Mouse (Mus musculus): Measurements from ENCODE around the gene Rps6ka1. TPM values are rescaled to one million over a fixed set of nuclear protein-coding genes. Genes with fewer than 3 reads are reported as not detected.
"Not testable (repeated sequence)": the region's sequence is repeated elsewhere in the genome, so short reads cannot be mapped to it uniquely, and the experiment has no call there.

The Rps6ka1 gene
- 20.9 and 23.6 TPM in 2 replicates for polyA plus RNA-seq (2015; fragmentation: Nextera tagmentation; extraction: Ambion mirVana)

- H3K4me3 ChIP-seq: peak within 1 kb of the TSS; percentile 79
- H3K27ac ChIP-seq: peak within 1 kb of the TSS; percentile 85
- H3K36me3 ChIP-seq: no peaks in the 10 kb centered on the region
- under 1% methylated on average over 54 of the region's 61 CpGs for whole genome bisulfite sequencing
- peak; percentile 90 for ATAC-seq (ENCODE audit: low FRiP score)
- H3K9ac ChIP-seq: peak within 1 kb of the TSS; percentile 90
- peaks cover 25% of the 10 kb centered on the region for H3K4me1 ChIP-seq (replicated peaks)
- H3K9me3 ChIP-seq: no peaks in the 10 kb centered on the region
- H3K4me2 ChIP-seq: peak within 1 kb of the TSS; percentile 93
- H3K27me3 ChIP-seq: 0 out of 2 replicates have a peak, but pooled peaks cover 8% of the 10 kb centered on the region
Measured at GRCm38 (mm10) chr4:133887672-133888453, at the start of gene Rps6ka1. Rps6ka1 (minus strand) TSS chr4:133887797.

GRCm38 (mm10) chr4:133931785-133932184 lies 44.2 kb upstream of the Rps6ka1 start:
- Histone ChIP-seq H3K4me3 (no peak overlapping the region), H3K4me2 (no peak overlapping the region), H3K4me1 (replicated peaks) (no peaks in the 10 kb centered on the region), H3K27me3 (no peaks in the 10 kb centered on the region), H3K9ac (no peak overlapping the region), H3K27ac (no peak overlapping the region), H3K9me3 (no peaks in the 10 kb centered on the region), H3K36me3 (no peaks in the 10 kb centered on the region)
- 78% methylated on average over 3 of the region's 3 CpGs for WGBS
- no peak for ATAC-seq (ENCODE audit: low FRiP score)

- Histone ChIP-seq H3K9ac (no peak overlapping the region), H3K4me1 (replicated peaks) (no peaks in the 10 kb centered on the region), H3K4me2 (no peak overlapping the region), H3K36me3 (no peaks in the 10 kb centered on the region), H3K27me3 (no peaks in the 10 kb centered on the region), H3K9me3 (no peaks in the 10 kb centered on the region), H3K27ac (no peak overlapping the region), H3K4me3 (no peak overlapping the region)
- ATAC-seq (ENCODE audit: low FRiP score): no peak
- WGBS: 8% methylated on average over 10 of the region's 10 CpGs
Measured at GRCm38 (mm10) chr4:133931349-133931748, 43.8 kb upstream of the Rps6ka1 start.

GRCm38 (mm10) chr4:133929278-133929670 lies 41.7 kb upstream of the Rps6ka1 start:
- H3K4me1 ChIP-seq (replicated peaks): no peaks in the 10 kb centered on the region
- H3K4me2 ChIP-seq: no peak overlapping the region
- H3K27ac ChIP-seq: no peak overlapping the region
- H3K9me3 ChIP-seq: no peaks in the 10 kb centered on the region
- ATAC-seq (ENCODE audit: low FRiP score): no peak
- H3K27me3 ChIP-seq: no peaks in the 10 kb centered on the region
- WGBS: 43% methylated on average over 7 of the region's 7 CpGs
- H3K4me3 ChIP-seq: no peak overlapping the region
- no peaks in the 10 kb centered on the region for H3K36me3 ChIP-seq
- no peak overlapping the region for H3K9ac ChIP-seq

- no peak overlapping the region for H3K4me2 ChIP-seq
- H3K9me3 ChIP-seq: no peaks in the 10 kb centered on the region
- no peak for ATAC-seq (ENCODE audit: low FRiP score)
- H3K4me1 ChIP-seq (replicated peaks): no peaks in the 10 kb centered on the region
- no peak overlapping the region for H3K9ac ChIP-seq
- no peaks in the 10 kb centered on the region for H3K36me3 ChIP-seq
- no peaks in the 10 kb centered on the region for H3K27me3 ChIP-seq
- no peak overlapping the region for H3K27ac ChIP-seq
- WGBS: 64% methylated on average over 15 of the region's 15 CpGs
- no peak overlapping the region for H3K4me3 ChIP-seq
Measured at GRCm38 (mm10) chr4:133928576-133929277, 41.1 kb upstream of the Rps6ka1 start.

- Histone ChIP-seq H3K9ac (no peak overlapping the region), H3K9me3 (no peaks in the 10 kb centered on the region), H3K4me3 (no peak overlapping the region), H3K4me1 (replicated peaks) (no peaks in the 10 kb centered on the region), H3K4me2 (no peak overlapping the region), H3K27ac (no peak overlapping the region), H3K27me3 (no peaks in the 10 kb centered on the region), H3K36me3 (no peaks in the 10 kb centered on the region)
- 88% methylated on average over 4 of the region's 4 CpGs for WGBS
- ATAC-seq (ENCODE audit: low FRiP score): no peak
Measured at GRCm38 (mm10) chr4:133925204-133925603, 37.6 kb upstream of the Rps6ka1 start.

- H3K27me3 ChIP-seq: no peaks in the 10 kb centered on the region
- H3K27ac ChIP-seq: no peak overlapping the region
- no peaks in the 10 kb centered on the region for H3K4me1 ChIP-seq (replicated peaks)
- no peak overlapping the region for H3K4me2 ChIP-seq
- H3K9ac ChIP-seq: no peak overlapping the region
- H3K36me3 ChIP-seq: no peaks in the 10 kb centered on the region
- no peaks in the 10 kb centered on the region for H3K9me3 ChIP-seq
- no peak overlapping the region for H3K4me3 ChIP-seq
- WGBS: 92% methylated on average over 5 of the region's 5 CpGs
- ATAC-seq (ENCODE audit: low FRiP score): no peak
Measured at GRCm38 (mm10) chr4:133923743-133924142, 36.1 kb upstream of the Rps6ka1 start.

- H3K27ac ChIP-seq; H3K36me3 ChIP-seq; H3K9ac ChIP-seq; H3K4me1 ChIP-seq (replicated peaks); ATAC-seq (ENCODE audit: low FRiP score); H3K4me3 ChIP-seq; H3K27me3 ChIP-seq; H3K9me3 ChIP-seq; H3K4me2 ChIP-seq: not testable (repeated sequence)
- 90% methylated on average over 20 of the region's 23 CpGs for WGBS
Measured at GRCm38 (mm10) chr4:133918093-133918825, 30.7 kb upstream of the Rps6ka1 start.

GRCm38 (mm10) chr4:133911983-133912382 lies 24.4 kb upstream of the Rps6ka1 start:
- no peak overlapping the region for H3K9ac ChIP-seq
- WGBS: 81% methylated on average over 4 of the region's 4 CpGs
- H3K4me1 ChIP-seq (replicated peaks): peaks cover 15% of the 10 kb centered on the region
- no peak overlapping the region for H3K4me2 ChIP-seq
- H3K4me3 ChIP-seq: no peak overlapping the region
- H3K9me3 ChIP-seq: no peaks in the 10 kb centered on the region
- H3K36me3 ChIP-seq: no peaks in the 10 kb centered on the region
- ATAC-seq (ENCODE audit: low FRiP score): no peak
- no peak overlapping the region for H3K27ac ChIP-seq
- H3K27me3 ChIP-seq: no peaks in the 10 kb centered on the region

GRCm38 (mm10) chr4:133910236-133911211 lies 22.9 kb upstream of the Rps6ka1 start:
- Histone ChIP-seq H3K4me2 (peak overlapping the region; percentile 65), H3K9me3 (no peaks in the 10 kb centered on the region), H3K27ac (peak overlapping the region; percentile 89), H3K9ac (peak overlapping the region; percentile 71), H3K36me3 (no peaks in the 10 kb centered on the region), H3K4me3 (peak overlapping the region; percentile 51), H3K4me1 (replicated peaks) (peaks cover 15% of the 10 kb centered on the region), H3K27me3 (no peaks in the 10 kb centered on the region)
- under 1% methylated on average over 55 of the region's 57 CpGs for WGBS
- ATAC-seq (ENCODE audit: low FRiP score): peak; percentile 96

- peaks cover 18% of the 10 kb centered on the region for H3K4me1 ChIP-seq (replicated peaks)
- 94% methylated on average over 6 of the region's 6 CpGs for WGBS
- no peaks in the 10 kb centered on the region for H3K27me3 ChIP-seq
- ATAC-seq (ENCODE audit: low FRiP score): no peak
- no peak overlapping the region for H3K4me2 ChIP-seq
- no peak overlapping the region for H3K9ac ChIP-seq
- H3K4me3 ChIP-seq: no peak overlapping the region
- no peaks in the 10 kb centered on the region for H3K9me3 ChIP-seq
- no peak overlapping the region for H3K27ac ChIP-seq
- H3K36me3 ChIP-seq: no peaks in the 10 kb centered on the region
Measured at GRCm38 (mm10) chr4:133908051-133908450, 20.5 kb upstream of the Rps6ka1 start.

Data from hindbrain, embryonic 13.5 days (tissue).